Mouse (Mus musculus): ENCODE measurements around the gene Rhbdd3. TPM values are rescaled to one million over a fixed set of nuclear protein-coding genes. Genes with fewer than 3 reads are reported as not detected.

Gene Rhbdd3
- polyA plus RNA-seq, 1 experiment from 2014 or later: 11.1 TPM

DNA sequence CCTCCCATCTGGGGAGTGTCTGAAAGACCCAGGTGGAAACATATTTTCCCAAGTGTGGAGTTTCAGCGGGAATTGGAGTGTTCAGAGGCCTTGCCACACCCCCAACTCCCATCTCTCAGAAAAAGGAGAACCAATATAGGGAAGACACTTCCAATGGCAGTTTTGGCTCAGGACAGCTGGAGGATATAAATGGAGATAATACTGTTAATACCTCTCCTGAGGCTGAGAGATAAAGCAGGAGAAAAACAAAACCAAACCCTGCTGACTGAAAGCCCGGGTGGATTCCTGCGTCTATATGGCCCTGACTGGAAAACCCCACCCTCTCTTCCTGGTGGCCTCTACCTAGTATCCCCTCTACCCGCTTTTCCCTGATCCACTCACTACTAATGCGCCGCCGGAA is 3.7 kb downstream of the Rhbdd3 start:
- Histone ChIP-seq H3K4me3 (ENCODE audit: low read depth, low read length) (no peak overlapping the region), H3K27me3 (ENCODE audit: control insufficient read depth, insufficient read depth, low read depth, low read length) (no peaks in the 10 kb centered on the region), H3K4me2 (ENCODE audit: low read depth, low read length) (no peak overlapping the region), H3K9ac (ENCODE audit: low read depth, low read length) (no peak overlapping the region), H3K9me3 (replicated peaks; ENCODE audit: control insufficient read depth, low read length) (no peaks in the 10 kb centered on the region), H3K27ac (ENCODE audit: low read length) (no peak overlapping the region), H3K36me3 (ENCODE audit: control insufficient read depth, insufficient read depth) (peaks cover 2% of the 10 kb centered on the region; the same call in 1 of the 2 replicates), H3K4me1 (ENCODE audit: control insufficient read depth, low read depth, low read length) (peaks cover 17% of the 10 kb centered on the region)
- WGBS (ENCODE audit: insufficient replicate concordance): 56% methylated on average over 7 of the region's 7 CpGs
- no peak for ATAC-seq (ENCODE audit: low read depth)

DNA sequence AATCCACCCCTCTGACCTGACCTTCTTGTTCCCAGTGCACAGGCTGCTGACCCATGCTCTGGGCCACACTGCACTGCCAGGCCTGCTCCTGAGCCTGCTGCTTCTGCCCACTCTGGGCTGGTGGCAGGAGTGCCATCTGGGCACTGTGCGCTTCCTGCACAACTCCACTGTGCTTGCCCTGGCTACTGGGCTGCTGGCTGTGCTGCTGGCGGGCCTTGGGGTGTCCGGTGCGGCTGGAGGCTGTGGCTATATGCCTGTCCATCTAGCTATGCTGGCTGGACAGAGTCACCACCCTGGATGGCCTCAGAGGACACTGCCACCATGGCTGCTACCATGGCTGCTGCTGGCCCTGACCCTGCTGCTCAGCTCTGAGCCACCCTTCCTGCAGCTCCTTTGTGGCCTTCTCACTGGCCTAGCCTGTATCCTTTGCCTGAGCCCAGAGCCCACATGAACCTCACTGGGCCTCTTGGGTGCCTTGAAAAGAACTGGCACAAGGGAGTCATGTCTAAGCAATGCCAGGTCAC is 5.3 kb downstream of the Rhbdd3 start:
- no peak overlapping the region for H3K9ac ChIP-seq (ENCODE audit: low read depth, low read length)
- H3K4me3 ChIP-seq (ENCODE audit: low read depth, low read length): no peak overlapping the region
- ATAC-seq (ENCODE audit: low read depth): no peak
- no peaks in the 10 kb centered on the region for H3K27me3 ChIP-seq (ENCODE audit: control insufficient read depth, insufficient read depth, low read depth, low read length)
- H3K27ac ChIP-seq (ENCODE audit: low read length): no peak overlapping the region
- peaks cover 2% of the 10 kb centered on the region; the same call in 1 of the 2 replicates for H3K36me3 ChIP-seq (ENCODE audit: control insufficient read depth, insufficient read depth)
- WGBS (ENCODE audit: insufficient replicate concordance): 79% methylated on average over 4 of the region's 4 CpGs
- peaks cover 17% of the 10 kb centered on the region for H3K4me1 ChIP-seq (ENCODE audit: control insufficient read depth, low read depth, low read length)
- H3K4me2 ChIP-seq (ENCODE audit: low read depth, low read length): no peak overlapping the region
- no peaks in the 10 kb centered on the region for H3K9me3 ChIP-seq (replicated peaks; ENCODE audit: control insufficient read depth, low read length)

DNA sequence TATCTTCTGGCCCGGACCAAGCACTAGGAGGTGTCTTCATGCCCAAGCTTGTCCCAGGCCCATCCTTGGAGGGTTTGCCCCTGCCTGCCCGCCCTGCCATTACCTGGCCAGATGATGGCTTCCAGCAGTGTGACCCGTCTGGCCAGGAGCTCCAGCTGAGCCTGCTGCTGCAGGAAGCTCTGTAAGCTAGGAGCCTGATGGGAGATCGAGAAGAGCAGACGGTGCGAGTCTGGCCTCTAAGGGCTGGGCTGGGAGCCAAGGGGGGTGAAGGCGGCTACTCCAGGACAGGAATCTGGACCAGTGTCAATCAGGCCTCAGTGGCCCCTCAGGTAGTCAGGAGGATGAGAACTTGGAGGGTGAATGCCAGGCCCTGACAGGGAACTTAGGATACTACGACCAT is 10.7 kb downstream of the Rhbdd3 start:
- H3K4me1 ChIP-seq (ENCODE audit: control insufficient read depth, low read depth, low read length): no peaks in the 10 kb centered on the region
- no peak for ATAC-seq (ENCODE audit: low read depth)
- no peaks in the 10 kb centered on the region for H3K27me3 ChIP-seq (ENCODE audit: control insufficient read depth, insufficient read depth, low read depth, low read length)
- no peak overlapping the region for H3K27ac ChIP-seq (ENCODE audit: low read length)
- H3K4me3 ChIP-seq (ENCODE audit: low read depth, low read length): no peak overlapping the region
- no peaks in the 10 kb centered on the region for H3K36me3 ChIP-seq (ENCODE audit: control insufficient read depth, insufficient read depth)
- 69% methylated on average over 8 of the region's 8 CpGs for WGBS (ENCODE audit: insufficient replicate concordance)
- H3K9ac ChIP-seq (ENCODE audit: low read depth, low read length): no peak overlapping the region
- no peaks in the 10 kb centered on the region for H3K9me3 ChIP-seq (replicated peaks; ENCODE audit: control insufficient read depth, low read length)
- no peak overlapping the region for H3K4me2 ChIP-seq (ENCODE audit: low read depth, low read length)

DNA sequence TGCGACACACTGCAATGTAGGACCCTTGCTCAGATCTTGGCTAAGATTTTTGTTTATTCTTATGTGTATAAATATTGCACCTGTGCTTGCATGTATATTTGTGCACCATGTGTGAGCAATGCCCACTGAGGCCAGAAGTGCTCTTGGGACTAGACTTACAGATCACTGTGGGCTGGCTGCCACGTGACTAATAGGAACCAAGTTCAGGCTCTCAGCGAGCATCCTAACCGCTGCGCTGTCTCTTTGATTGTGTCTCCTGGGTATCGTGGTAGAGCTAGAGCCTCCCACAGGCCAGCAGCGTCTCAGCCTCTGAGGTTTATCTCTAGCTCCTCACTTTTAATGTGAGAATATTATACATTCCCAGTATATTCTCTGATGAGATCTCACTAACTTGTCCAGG is 14.9 kb downstream of the Rhbdd3 start:
- no peak overlapping the region for H3K27ac ChIP-seq (ENCODE audit: low read length)
- H3K36me3 ChIP-seq (ENCODE audit: control insufficient read depth, insufficient read depth): no peaks in the 10 kb centered on the region
- H3K9me3 ChIP-seq (replicated peaks; ENCODE audit: control insufficient read depth, low read length): no peaks in the 10 kb centered on the region
- H3K4me2 ChIP-seq (ENCODE audit: low read depth, low read length): no peak overlapping the region
- 74% methylated on average over 7 of the region's 7 CpGs for WGBS (ENCODE audit: insufficient replicate concordance)
- H3K27me3 ChIP-seq (ENCODE audit: control insufficient read depth, insufficient read depth, low read depth, low read length): no peaks in the 10 kb centered on the region
- no peak overlapping the region for H3K4me3 ChIP-seq (ENCODE audit: low read depth, low read length)
- no peaks in the 10 kb centered on the region for H3K4me1 ChIP-seq (ENCODE audit: control insufficient read depth, low read depth, low read length)
- ATAC-seq (ENCODE audit: low read depth): no peak
- H3K9ac ChIP-seq (ENCODE audit: low read depth, low read length): no peak overlapping the region

DNA sequence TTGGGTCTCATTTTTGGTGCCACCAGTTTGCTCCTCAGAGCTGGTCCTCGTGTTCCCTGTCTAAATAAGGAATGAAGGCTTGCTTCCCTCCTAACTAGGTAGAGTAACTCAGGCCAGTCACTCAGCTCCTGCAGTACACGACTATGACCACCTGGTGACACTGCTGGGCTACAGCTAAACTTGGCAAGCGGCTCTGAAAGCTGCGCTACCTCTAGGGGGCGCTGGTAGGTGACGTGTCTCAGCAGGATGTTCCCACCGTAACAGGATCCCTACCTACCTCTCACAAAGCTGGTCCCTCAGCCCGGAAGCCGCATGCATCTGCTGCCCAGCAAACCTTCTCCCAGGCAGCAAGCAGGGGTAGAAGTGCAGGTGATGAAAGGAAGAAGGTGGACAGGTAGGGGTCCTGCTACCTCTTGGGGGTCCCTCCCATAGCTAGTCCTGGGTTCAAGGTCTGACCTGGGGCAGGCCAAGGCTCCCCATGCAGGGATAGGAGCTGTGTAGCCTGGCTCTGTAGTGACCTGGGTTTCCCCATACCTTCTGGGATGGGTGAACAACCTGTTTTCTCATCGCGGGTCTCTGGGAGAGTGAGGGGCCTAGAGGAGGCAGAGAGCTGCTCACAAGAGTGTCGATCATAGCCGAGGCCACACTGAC is 16.3 kb downstream of the Rhbdd3 start:
- Histone ChIP-seq H3K4me1 (ENCODE audit: control insufficient read depth, low read depth, low read length) (no peaks in the 10 kb centered on the region), H3K4me2 (ENCODE audit: low read depth, low read length) (no peak overlapping the region), H3K4me3 (ENCODE audit: low read depth, low read length) (no peak overlapping the region), H3K27ac (ENCODE audit: low read length) (no peak overlapping the region), H3K27me3 (ENCODE audit: control insufficient read depth, insufficient read depth, low read depth, low read length) (no peaks in the 10 kb centered on the region), H3K9me3 (replicated peaks; ENCODE audit: control insufficient read depth, low read length) (no peaks in the 10 kb centered on the region), H3K36me3 (ENCODE audit: control insufficient read depth, insufficient read depth) (no peaks in the 10 kb centered on the region), H3K9ac (ENCODE audit: low read depth, low read length) (no peak overlapping the region)
- 29% methylated on average over 13 of the region's 13 CpGs for WGBS (ENCODE audit: insufficient replicate concordance)
- peak; percentile 67 for ATAC-seq (ENCODE audit: low read depth)

DNA sequence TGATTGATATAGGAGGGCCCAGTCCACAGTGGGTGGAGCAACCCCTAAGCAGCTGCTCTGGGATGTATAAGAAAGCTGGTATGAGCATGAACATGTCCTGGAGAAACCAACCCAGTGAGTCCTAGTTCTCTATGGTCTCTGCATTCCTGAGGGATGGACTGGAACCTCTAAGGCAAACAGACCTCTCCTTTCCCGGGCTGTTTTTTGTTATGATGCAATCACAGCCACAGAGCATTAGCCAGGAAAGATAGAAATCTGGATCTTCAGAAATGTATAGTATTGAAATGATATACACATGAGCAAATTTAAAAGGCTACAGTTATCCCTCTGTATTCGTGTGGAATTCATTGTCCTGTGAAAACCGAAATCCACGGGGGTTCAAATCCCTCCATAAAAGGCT is 27.0 kb downstream of the Rhbdd3 start:
- H3K9ac ChIP-seq (ENCODE audit: low read depth, low read length): no peak overlapping the region
- ATAC-seq (ENCODE audit: low read depth): no peak
- no peak overlapping the region for H3K4me2 ChIP-seq (ENCODE audit: low read depth, low read length)
- H3K4me3 ChIP-seq (ENCODE audit: low read depth, low read length): no peak overlapping the region
- 59% methylated on average over 4 of the region's 4 CpGs for WGBS (ENCODE audit: insufficient replicate concordance)
- no peaks in the 10 kb centered on the region for H3K9me3 ChIP-seq (replicated peaks; ENCODE audit: control insufficient read depth, low read length)
- no peaks in the 10 kb centered on the region for H3K36me3 ChIP-seq (ENCODE audit: control insufficient read depth, insufficient read depth)
- no peaks in the 10 kb centered on the region for H3K27me3 ChIP-seq (ENCODE audit: control insufficient read depth, insufficient read depth, low read depth, low read length)
- H3K4me1 ChIP-seq (ENCODE audit: control insufficient read depth, low read depth, low read length): no peaks in the 10 kb centered on the region
- H3K27ac ChIP-seq (ENCODE audit: low read length): no peak overlapping the region

DNA sequence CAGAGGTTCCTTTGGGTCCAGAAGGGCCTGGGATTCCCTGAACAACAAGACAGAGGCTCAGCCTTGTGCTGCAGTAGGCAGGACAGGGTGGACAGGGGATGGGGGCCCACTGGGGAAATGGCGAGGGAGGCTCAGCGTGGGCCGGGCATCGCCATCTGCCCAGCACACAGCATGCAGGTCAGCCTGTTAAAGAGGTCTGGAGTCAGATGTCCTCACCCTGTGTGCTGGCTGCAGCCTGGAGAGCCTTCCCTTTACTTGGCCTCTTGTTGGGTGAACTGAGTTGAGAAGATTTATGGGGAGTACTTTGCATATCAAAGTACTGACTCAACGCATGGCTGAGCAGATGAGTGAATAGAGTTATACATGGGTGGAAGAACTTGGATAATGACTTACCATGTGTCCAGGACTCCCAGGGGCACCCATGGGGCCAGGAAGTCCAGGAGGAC is 30.3 kb downstream of the Rhbdd3 start:
- no peak overlapping the region for H3K27ac ChIP-seq (ENCODE audit: low read length)
- no peak overlapping the region for H3K9ac ChIP-seq (ENCODE audit: low read depth, low read length)
- WGBS (ENCODE audit: insufficient replicate concordance): 76% methylated on average over 5 of the region's 5 CpGs
- H3K4me3 ChIP-seq (ENCODE audit: low read depth, low read length): no peak overlapping the region
- H3K36me3 ChIP-seq (ENCODE audit: control insufficient read depth, insufficient read depth): no peaks in the 10 kb centered on the region
- no peaks in the 10 kb centered on the region for H3K9me3 ChIP-seq (replicated peaks; ENCODE audit: control insufficient read depth, low read length)
- ATAC-seq (ENCODE audit: low read depth): no peak
- no peaks in the 10 kb centered on the region for H3K27me3 ChIP-seq (ENCODE audit: control insufficient read depth, insufficient read depth, low read depth, low read length)
- no peak overlapping the region for H3K4me2 ChIP-seq (ENCODE audit: low read depth, low read length)
- no peaks in the 10 kb centered on the region for H3K4me1 ChIP-seq (ENCODE audit: control insufficient read depth, low read depth, low read length)

DNA sequence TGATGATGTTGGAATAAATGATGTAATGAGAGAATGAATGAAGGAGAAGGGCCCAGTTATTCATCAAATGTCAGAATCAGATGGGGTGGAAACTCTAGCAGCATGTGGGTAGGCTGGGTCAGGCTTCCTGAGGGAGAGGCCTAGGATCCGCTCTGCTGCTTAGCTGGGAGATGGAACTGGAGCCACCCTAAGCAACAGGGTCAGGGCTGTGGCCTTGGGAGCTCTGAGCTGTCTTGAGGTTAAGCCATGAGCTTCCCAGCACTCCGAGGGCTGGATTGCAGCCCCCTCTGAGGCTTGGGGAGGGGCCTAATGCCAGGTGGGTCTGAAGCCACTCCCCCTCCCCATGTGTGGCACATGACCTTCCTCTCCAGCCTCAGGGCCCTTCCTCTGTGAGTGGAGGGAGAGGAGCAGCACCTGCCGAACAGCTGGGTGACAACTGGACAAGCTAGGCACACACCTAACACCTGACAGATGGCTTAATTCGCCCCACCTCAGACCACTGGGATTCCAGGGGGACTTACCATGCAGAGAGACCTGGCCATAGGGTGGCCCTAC is 31.5 kb downstream of the Rhbdd3 start:
- Histone ChIP-seq H3K27ac (ENCODE audit: low read length) (no peak overlapping the region), H3K9ac (ENCODE audit: low read depth, low read length) (no peak overlapping the region), H3K27me3 (ENCODE audit: control insufficient read depth, insufficient read depth, low read depth, low read length) (no peaks in the 10 kb centered on the region), H3K4me2 (ENCODE audit: low read depth, low read length) (no peak overlapping the region), H3K9me3 (replicated peaks; ENCODE audit: control insufficient read depth, low read length) (no peaks in the 10 kb centered on the region), H3K4me3 (ENCODE audit: low read depth, low read length) (no peak overlapping the region), H3K36me3 (ENCODE audit: control insufficient read depth, insufficient read depth) (no peaks in the 10 kb centered on the region), H3K4me1 (ENCODE audit: control insufficient read depth, low read depth, low read length) (no peaks in the 10 kb centered on the region)
- ATAC-seq (ENCODE audit: low read depth): no peak
- WGBS (ENCODE audit: insufficient replicate concordance): 57% methylated on average over 4 of the region's 4 CpGs

DNA sequence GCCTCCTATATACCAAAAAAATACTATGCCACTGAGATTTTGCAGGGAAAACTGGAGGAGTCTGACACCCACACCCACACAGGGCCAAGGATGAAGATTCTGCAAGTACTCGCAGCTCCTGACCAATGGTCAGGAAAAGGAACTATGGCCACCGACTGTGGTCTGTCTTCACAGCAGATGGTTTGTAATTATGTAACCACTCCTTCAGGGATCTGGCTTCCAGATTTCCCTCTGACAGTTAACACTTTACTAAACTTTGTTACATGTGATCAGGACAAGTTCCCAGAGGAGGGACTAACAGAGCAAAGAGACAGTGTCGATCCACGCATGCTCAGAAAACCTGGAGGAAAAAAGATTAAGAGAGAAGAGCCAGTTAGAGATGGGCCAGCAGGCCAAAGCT is 34.0 kb downstream of the Rhbdd3 start:
- Histone ChIP-seq H3K9ac (ENCODE audit: low read depth, low read length) (no peak overlapping the region), H3K27me3 (ENCODE audit: control insufficient read depth, insufficient read depth, low read depth, low read length) (no peaks in the 10 kb centered on the region), H3K4me3 (ENCODE audit: low read depth, low read length) (no peak overlapping the region), H3K36me3 (ENCODE audit: control insufficient read depth, insufficient read depth) (no peaks in the 10 kb centered on the region), H3K9me3 (replicated peaks; ENCODE audit: control insufficient read depth, low read length) (no peaks in the 10 kb centered on the region), H3K4me1 (ENCODE audit: control insufficient read depth, low read depth, low read length) (no peaks in the 10 kb centered on the region), H3K27ac (ENCODE audit: low read length) (no peak overlapping the region), H3K4me2 (ENCODE audit: low read depth, low read length) (no peak overlapping the region)
- 51% methylated on average over 4 of the region's 4 CpGs for WGBS (ENCODE audit: insufficient replicate concordance)
- no peak for ATAC-seq (ENCODE audit: low read depth)

All from liver, embryonic 16.5 days (tissue).